8 mouse cellular contexts compared by ENCODE assay signal in the genomic region with DNA sequence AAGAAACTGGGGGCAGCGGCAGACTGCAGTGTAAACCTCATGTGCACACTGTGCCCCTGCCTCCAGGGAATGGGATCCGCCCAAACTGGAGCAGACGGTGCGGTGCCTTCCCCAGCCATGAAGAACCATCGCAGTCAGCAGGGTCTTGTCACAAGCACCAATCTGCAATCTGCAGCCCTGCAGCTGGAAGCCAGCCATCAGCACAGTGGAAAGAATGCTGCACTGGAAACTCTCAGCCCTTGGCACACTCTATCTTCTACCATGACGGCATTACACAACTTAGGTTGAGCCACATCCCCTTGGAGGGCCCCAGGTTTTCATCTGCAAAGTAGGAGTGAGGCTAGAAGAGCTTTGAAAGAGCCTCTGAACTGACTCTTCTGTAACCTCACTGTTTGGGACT.
DNase-seq lines count a peak whose midpoint lies in the region; ATAC-seq and TF ChIP-seq lines count a peak whose summit lies in the region.

No protein-coding gene starts in this region.

- DNase-seq in 416B (ENCODE audit: low read depth) (peak; percentile 74), NIH3T3 (ENCODE audit: low read depth) (peak; percentile 97)
- peak; percentile 68 for DNase-seq in gastrocnemius, postnatal 25 days
- peak; percentile 42 for DNase-seq in kidney, adult 18-20 months
- DNase-seq in lung, postnatal 0 days (ENCODE audit: low spot score) = peak; percentile 96
- no peak for DNase-seq in layer of hippocampus, adult 9-11 months
- no peak for DNase-seq in layer of hippocampus, postnatal 25 days (ENCODE audit: extremely low spot score in 1 of 2, low spot score in 1 of 2)
- DNase-seq in right cerebral cortex, postnatal 25 days = no peak

- H3K27ac ChIP-seq in lung, postnatal 0 days (ENCODE audit: low read length) = peak overlapping the region; percentile 23; the same call in 1 of the 2 replicates

- H3K4me3 ChIP-seq in lung, postnatal 0 days (ENCODE audit: low read depth, low read length) = no peak overlapping the region

- no peaks in the 10 kb centered on the region for H3K27me3 ChIP-seq in lung, postnatal 0 days (replicated peaks; ENCODE audit: insufficient read depth, low read length)

- peak; percentile 97 for ATAC-seq in lung, postnatal 0 days

- no peaks in the 10 kb centered on the region for H3K36me3 ChIP-seq in lung, postnatal 0 days (ENCODE audit: insufficient read depth, low read length)

- no peak overlapping the region for H3K9ac ChIP-seq in lung, postnatal 0 days (replicated peaks; ENCODE audit: low read depth)

- H3K4me1 ChIP-seq in lung, postnatal 0 days (ENCODE audit: insufficient read depth, low read depth, low read length) = no peaks in the 10 kb centered on the region

- peak; percentile 45 for TF ChIP-seq CTCF in lung, postnatal 0 days (IDR thresholded peaks at IDR 0.05)

- WGBS in lung, postnatal 0 days = 26% methylated on average over 6 of the region's 6 CpGs

- TF ChIP-seq EP300 in lung, postnatal 0 days (IDR thresholded peaks at IDR 0.05) = peak; percentile 94

- H3K9me3 ChIP-seq in lung, postnatal 0 days (ENCODE audit: low read length) = no peaks in the 10 kb centered on the region

- no peak overlapping the region for H3K4me2 ChIP-seq in lung, postnatal 0 days (replicated peaks; ENCODE audit: low read depth, low read length)

Comparison
In these comparisons a context has a peak if more than half of its experiments do, and no peak if none do; other contexts are left out.
1. DNase-seq: peak in 416B (single experiment), NIH3T3 (single experiment), gastrocnemius, postnatal 25 days (single experiment), kidney, adult 18-20 months (single experiment) and lung, postnatal 0 days (single experiment); none in layer of hippocampus, adult 9-11 months (single experiment), layer of hippocampus, postnatal 25 days (0 of 2) and right cerebral cortex, postnatal 25 days (single experiment).